Mouse (Mus musculus) spleen, adult 2 months (tissue): ENCODE measurements around the gene Sema4b. TPM values are rescaled to one million over a fixed set of nuclear protein-coding genes. Genes with fewer than 3 reads are reported as not detected.

Source experiments
- DNase-seq, 2 experiments: peaks; one replicate each; pipeline versions ENCODE4 v3.0.0 to v3.0.0-alpha.2; 2012 to 2021; ENCODE audit warnings: low spot score in 2 of 2, low read depth in 1 of 2
- H3K27ac ChIP-seq: fragments of 200-500 bp; 2 replicates; pipeline ENCODE4 v1.5.1; 2012; ENCODE audit warnings: low read length, inconsistent platforms; ENCODE audit not compliant: insufficient read depth
- H3K27me3 ChIP-seq: fragments of 200-500 bp; 2 replicates; pipeline ENCODE4 v1.6.1; 2012; ENCODE audit warnings: mild to moderate bottlenecking, moderate library complexity, low read length, inconsistent platforms; ENCODE audit not compliant: control insufficient read depth, insufficient read depth
- H3K36me3 ChIP-seq: fragments of 200-500 bp; 2 replicates; pipeline ENCODE4 v1.6.1; 2012; ENCODE audit warnings: mild to moderate bottlenecking, low read length, inconsistent platforms; ENCODE audit not compliant: control insufficient read depth, insufficient read depth
- H3K4me1 ChIP-seq: fragments of 200-500 bp; 2 replicates; pipeline ENCODE4 v1.6.1; 2011; ENCODE audit warnings: inconsistent platforms; ENCODE audit not compliant: control insufficient read depth, insufficient read depth, insufficient read length
- H3K4me3 ChIP-seq: fragments of 200-500 bp; 2 replicates; pipeline ENCODE4 v1.5.1; 2011; ENCODE audit warnings: mild to moderate bottlenecking, inconsistent platforms; ENCODE audit not compliant: insufficient read depth, insufficient read length; ENCODE audit errors: extremely low read depth
- CTCF ChIP-seq: fragments of 200-500 bp; IDR thresholded peaks from 2 replicates; pipeline ENCODE4 v1.5.1; 2011; ENCODE audit warnings: mild to moderate bottlenecking, inconsistent platforms; ENCODE audit not compliant: insufficient read depth, insufficient read length, insufficient replicate concordance; ENCODE audit errors: extremely low read depth
- POLR2A ChIP-seq: fragments of 200-500 bp; IDR thresholded peaks from 2 replicates; pipeline ENCODE4 v1.6.1; 2011; ENCODE audit warnings: low read depth, low read length, inconsistent platforms
- WGBS: fragments of 180-500 bp; shearing (Covaris S2); methylation state at CpG from one replicate; pipeline ENCODE4 v1.1.7; 2018; 5-methylcytosine and 5-hydroxymethylcytosine counted together
- polyA plus RNA-seq: library from polyadenylated mRNA; depleted of rRNA; stranded (reverse); fragments of >200 nt; gene quantifications from 2 replicates; pipeline ENCODE4 v1.2.3, GENCODE M21; 2012

Sema4b gene
- polyA plus RNA-seq, 1 experiment = 69.5 TPM

DNA sequence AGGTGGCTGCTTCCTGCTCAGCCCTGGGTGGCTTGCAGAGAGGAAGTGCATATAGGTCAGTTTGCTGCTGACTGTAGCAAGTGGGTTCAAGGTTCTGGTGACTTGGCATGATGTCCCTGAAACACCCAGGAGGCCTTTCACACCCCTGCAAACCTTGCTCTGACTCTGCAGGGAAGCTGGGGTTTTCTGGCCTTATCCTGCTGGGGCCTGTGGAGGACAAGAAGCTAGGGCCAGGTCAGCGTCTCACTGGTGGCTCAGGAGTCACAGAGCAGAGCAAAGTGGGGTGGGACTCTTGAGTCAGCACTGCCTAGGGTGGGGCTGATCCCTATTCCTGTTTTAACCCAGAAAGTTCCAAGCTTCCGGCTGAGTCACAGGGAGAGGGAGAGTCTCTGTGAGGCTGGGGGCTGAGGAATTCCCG is 20.7 kb downstream of the Sema4b start:
- H3K36me3 ChIP-seq = peaks cover 2% of the 10 kb centered on the region; the same call in 1 of the 2 replicates
- TF ChIP-seq POLR2A (no peak), CTCF (no peak)
- no peak overlapping the region for H3K4me3 ChIP-seq
- no peaks in the 10 kb centered on the region for H3K27me3 ChIP-seq
- H3K27ac ChIP-seq = peak overlapping the region; percentile 88
- peaks cover 84% of the 10 kb centered on the region for H3K4me1 ChIP-seq
- peak in 1 of 2 experiments; percentile 48 for DNase-seq
- WGBS = 60% methylated on average over 3 of the region's 3 CpGs

DNA sequence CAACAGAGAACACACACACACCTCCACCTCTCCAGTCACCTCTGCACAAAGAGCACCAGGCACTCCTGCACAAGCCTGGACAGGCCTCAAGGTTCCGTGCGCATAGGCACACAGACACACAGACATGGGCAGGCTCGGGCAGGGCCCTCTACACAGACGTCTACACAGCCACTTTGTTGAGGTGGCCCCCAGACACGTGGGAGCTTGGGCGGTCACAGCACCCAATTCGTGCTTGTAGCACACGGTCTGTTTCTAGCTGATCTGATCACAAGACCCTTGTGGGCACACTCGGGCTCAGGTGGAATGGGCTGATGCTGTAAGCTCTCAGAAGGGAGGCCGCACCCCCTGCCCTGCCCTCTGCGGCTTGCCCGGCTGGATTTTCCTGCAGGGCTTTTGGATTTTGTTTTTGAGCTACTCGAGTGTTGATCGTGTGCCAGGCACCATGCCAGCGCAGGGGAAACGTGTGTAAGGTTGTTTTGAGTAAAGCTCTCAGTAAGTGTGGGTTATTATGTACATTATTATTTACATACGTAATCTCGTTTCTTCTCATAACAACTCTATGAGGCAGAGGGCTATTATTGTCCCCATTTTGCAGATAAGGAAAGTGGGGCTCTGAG is 21.5 kb downstream of the Sema4b start:
- WGBS = 55% methylated on average over 18 of the region's 18 CpGs
- peaks cover under 1% of the 10 kb centered on the region; the same call in 1 of the 2 replicates for H3K36me3 ChIP-seq
- H3K4me1 ChIP-seq = peaks cover 80% of the 10 kb centered on the region
- TF ChIP-seq CTCF (no peak), POLR2A (no peak)
- H3K27ac ChIP-seq = peak overlapping the region; percentile 88
- DNase-seq = no peak
- no peak overlapping the region for H3K4me3 ChIP-seq
- no peaks in the 10 kb centered on the region for H3K27me3 ChIP-seq

DNA sequence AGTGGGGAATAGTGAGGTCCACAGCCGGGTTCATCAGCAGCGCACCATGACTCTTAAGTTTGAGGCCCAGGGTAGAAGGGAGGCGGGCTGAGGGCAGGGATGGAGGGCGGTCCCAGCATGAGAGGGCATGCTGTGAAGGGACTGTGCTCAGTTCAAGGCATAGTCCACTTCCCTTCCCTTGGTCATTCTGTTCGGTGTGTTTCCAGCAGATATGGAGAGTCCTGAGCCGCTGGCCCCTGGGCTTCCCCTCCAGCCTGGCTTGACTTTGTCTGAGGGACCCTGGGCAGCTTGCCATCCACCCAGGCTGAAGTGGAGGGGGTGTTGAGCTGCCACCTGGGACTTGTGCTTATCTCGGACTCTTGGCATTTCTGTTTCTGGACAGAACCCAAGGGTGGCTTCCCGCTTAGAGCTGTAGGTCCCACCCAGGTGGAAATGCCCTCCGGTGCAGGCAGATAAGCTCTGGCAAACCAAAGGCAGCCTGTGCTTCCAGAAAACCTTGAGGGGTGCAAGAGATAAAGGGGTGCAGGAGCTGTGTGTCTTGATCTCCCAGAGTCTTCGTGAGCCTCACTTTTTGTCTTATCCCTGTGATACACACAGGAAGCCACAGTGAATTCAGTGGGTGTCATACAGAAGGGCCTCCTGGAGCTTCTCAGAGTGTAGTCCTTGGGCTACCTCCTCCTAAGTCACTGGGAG is 22.2 kb downstream of the Sema4b start:
- TF ChIP-seq POLR2A = no peak
- DNase-seq = no peak
- Histone ChIP-seq H3K27me3 (no peaks in the 10 kb centered on the region), H3K36me3 (peaks cover 4% of the 10 kb centered on the region; the same call in 1 of the 2 replicates), H3K4me3 (peak overlapping the region; percentile 21), H3K27ac (peak overlapping the region; percentile 88), H3K4me1 (peaks cover 74% of the 10 kb centered on the region)
- WGBS = 19% methylated on average over 10 of the region's 10 CpGs

DNA sequence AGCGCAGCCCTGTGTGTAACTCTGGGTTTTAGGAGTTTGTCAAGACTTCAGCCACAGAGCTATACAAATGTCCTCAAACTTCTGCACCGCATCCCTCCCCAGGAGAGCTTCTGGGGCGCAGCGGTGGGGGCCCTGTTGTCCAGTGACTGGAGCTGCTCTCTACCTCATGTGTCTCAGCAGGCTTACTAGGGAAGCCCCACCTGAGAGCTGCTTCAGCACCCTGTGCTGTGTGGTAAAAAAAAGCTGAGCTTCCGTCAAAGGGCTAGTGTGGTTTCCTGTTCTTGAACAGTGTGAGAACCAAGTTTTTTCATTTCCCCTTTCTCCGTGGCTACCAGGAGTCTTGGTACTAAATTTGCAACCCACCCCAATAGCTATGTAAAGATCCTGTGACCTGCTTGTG is 23.0 kb downstream of the Sema4b start:
- peak overlapping the region; percentile 21; the same call in 1 of the 2 replicates for H3K4me3 ChIP-seq
- peak; percentile 75 to 92 for DNase-seq
- H3K4me1 ChIP-seq = peaks cover 74% of the 10 kb centered on the region
- H3K36me3 ChIP-seq = peaks cover 7% of the 10 kb centered on the region; the same call in 1 of the 2 replicates
- peak overlapping the region; percentile 88 for H3K27ac ChIP-seq
- peak; percentile 26; the same call in 1 of the 2 replicates for TF ChIP-seq POLR2A
- no peak for TF ChIP-seq CTCF
- H3K27me3 ChIP-seq = no peaks in the 10 kb centered on the region
- WGBS = 2% methylated on average over 6 of the region's 6 CpGs

DNA sequence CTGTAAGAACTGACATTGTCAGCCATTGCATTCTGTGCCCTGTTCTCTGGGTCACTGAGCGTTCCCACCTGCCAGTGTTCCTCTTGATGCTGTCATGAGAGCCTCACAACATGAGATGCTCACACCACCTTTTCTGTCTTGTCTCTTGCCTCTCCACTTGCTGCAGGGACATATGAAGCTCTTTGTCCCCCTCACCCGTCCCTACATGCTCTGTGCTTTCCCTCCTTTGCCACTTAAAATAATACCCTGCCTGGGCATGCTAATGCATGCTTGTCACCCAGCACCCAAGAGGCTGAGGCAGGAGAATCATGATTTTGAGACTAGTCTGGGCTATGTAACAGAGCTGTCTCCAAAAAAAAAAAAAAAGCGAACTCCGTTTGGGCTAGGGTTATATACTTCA is 24.3 kb downstream of the Sema4b start:
- 68% methylated on average over 4 of the region's 4 CpGs for WGBS
- no peak for TF ChIP-seq POLR2A
- no peak for TF ChIP-seq CTCF
- Histone ChIP-seq H3K36me3 (peaks cover 13% of the 10 kb centered on the region), H3K27me3 (no peaks in the 10 kb centered on the region), H3K27ac (peak overlapping the region; percentile 88), H3K4me3 (no peak overlapping the region), H3K4me1 (peaks cover 70% of the 10 kb centered on the region)
- no peak for DNase-seq

DNA sequence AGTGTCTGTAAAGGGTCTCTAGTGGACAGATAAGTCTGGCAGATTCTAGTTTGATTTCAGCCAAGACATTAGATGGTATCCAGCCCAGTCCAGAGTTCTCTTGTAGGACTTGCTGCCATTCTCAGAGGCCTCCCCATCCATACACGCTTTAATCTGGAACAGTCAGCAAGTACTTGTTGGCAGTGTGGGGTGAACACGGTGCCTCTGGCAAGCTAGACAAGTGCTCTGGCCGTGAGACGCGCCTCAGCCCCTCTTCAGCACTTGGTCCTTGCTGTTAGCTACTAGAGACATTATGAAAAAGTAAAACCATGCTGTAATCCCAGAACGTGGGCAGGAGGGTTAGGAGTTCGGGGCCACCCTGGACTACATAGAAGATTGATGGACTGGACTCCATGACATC is 27.0 kb downstream of the Sema4b start:
- no peak overlapping the region for H3K27ac ChIP-seq
- no peak for DNase-seq
- H3K27me3 ChIP-seq = no peaks in the 10 kb centered on the region
- WGBS = 93% methylated on average over 7 of the region's 7 CpGs
- H3K4me1 ChIP-seq = peaks cover 44% of the 10 kb centered on the region
- H3K36me3 ChIP-seq = peaks cover 35% of the 10 kb centered on the region
- H3K4me3 ChIP-seq = no peak overlapping the region
- no peak for TF ChIP-seq CTCF
- no peak for TF ChIP-seq POLR2A

DNA sequence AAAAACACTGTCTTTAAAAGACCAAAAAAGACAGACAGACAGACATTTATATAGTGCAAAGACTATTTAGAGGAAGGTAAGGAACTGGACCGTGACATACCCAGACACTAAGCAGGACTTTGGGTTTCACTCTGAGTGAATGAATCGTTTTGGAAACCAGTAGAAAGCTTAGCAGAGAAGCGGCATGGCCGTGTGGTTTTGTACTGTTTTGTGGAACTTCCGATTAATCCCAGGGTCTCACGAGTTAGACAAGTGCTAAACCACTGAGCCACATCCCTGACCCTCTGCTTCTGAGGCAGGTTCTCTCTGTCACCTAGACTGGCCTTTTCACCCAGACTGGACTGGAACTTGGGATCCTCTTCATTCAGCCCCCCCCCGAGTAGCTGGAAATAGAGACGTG is 27.8 kb downstream of the Sema4b start:
- no peak for TF ChIP-seq CTCF
- no peak for TF ChIP-seq POLR2A
- Histone ChIP-seq H3K27ac (peak overlapping the region; percentile 70), H3K4me3 (no peak overlapping the region), H3K36me3 (peaks cover 43% of the 10 kb centered on the region), H3K4me1 (peaks cover 35% of the 10 kb centered on the region), H3K27me3 (no peaks in the 10 kb centered on the region)
- DNase-seq = peak in 1 of 2 experiments; percentile 9
- whole genome bisulfite sequencing = 47% methylated on average over 8 of the region's 8 CpGs
